In genomic region chrX:167205813-167206520, GRCm38 (mm10) we compare ENCODE assay signal across 8 mouse cellular contexts. TPM values are rescaled to one million over a fixed set of nuclear protein-coding genes. Genes with fewer than 3 reads are reported as not detected.
DNase-seq lines count a peak whose midpoint lies in the region; ATAC-seq lines count a peak whose summit lies in the region.

No protein-coding gene starts in this region.

- WGBS in kidney, embryonic 16.5 days = 66% methylated on average over 8 of the region's 8 CpGs
- 59% methylated on average over 8 of the region's 8 CpGs for WGBS in forebrain, embryonic 14.5 days
- 68% methylated on average over 8 of the region's 8 CpGs for WGBS in midbrain, embryonic 10.5 days

- peaks cover 34% of the 10 kb centered on the region; the same call in 1 of the 2 replicates for H3K27me3 ChIP-seq in kidney, embryonic 16.5 days (ENCODE audit: insufficient read depth, low read length)
- H3K27me3 ChIP-seq in forebrain, embryonic 14.5 days (replicated peaks; ENCODE audit: control insufficient read depth, insufficient read depth, low read length) = no peaks in the 10 kb centered on the region
- H3K27me3 ChIP-seq in midbrain, embryonic 10.5 days (ENCODE audit: low read depth, poor library complexity, severe bottlenecking) = peaks cover 100% of the 10 kb centered on the region

- no peak overlapping the region for H3K4me3 ChIP-seq in kidney, embryonic 16.5 days (ENCODE audit: low read length)
- no peak overlapping the region; the same call in 1 of the 2 replicates for H3K4me3 ChIP-seq in forebrain, embryonic 14.5 days (ENCODE audit: low read depth, low read length)
- H3K4me3 ChIP-seq in midbrain, embryonic 10.5 days = no peak overlapping the region

- no peaks in the 10 kb centered on the region for H3K36me3 ChIP-seq in kidney, embryonic 16.5 days (ENCODE audit: insufficient read depth, low read length)
- H3K36me3 ChIP-seq in forebrain, embryonic 14.5 days (ENCODE audit: control insufficient read depth, insufficient read depth, low read length) = peaks cover 6% of the 10 kb centered on the region; the same call in 1 of the 2 replicates
- H3K36me3 ChIP-seq in midbrain, embryonic 10.5 days = peaks cover 10% of the 10 kb centered on the region

- no peaks in the 10 kb centered on the region for H3K4me1 ChIP-seq in kidney, embryonic 16.5 days (ENCODE audit: insufficient read depth, low read length)
- no peaks in the 10 kb centered on the region for H3K4me1 ChIP-seq in forebrain, embryonic 14.5 days (ENCODE audit: control insufficient read depth, insufficient read depth, low read length)
- peaks cover 20% of the 10 kb centered on the region for H3K4me1 ChIP-seq in midbrain, embryonic 10.5 days

- no peaks in the 10 kb centered on the region for H3K9me3 ChIP-seq in kidney, embryonic 16.5 days (ENCODE audit: low read length)
- no peaks in the 10 kb centered on the region for H3K9me3 ChIP-seq in forebrain, embryonic 14.5 days (replicated peaks; ENCODE audit: control insufficient read depth, low read length)
- H3K9me3 ChIP-seq in midbrain, embryonic 10.5 days (replicated peaks) = no peaks in the 10 kb centered on the region

- no peak for DNase-seq in kidney, adult 11 months
- DNase-seq in NIH3T3 (ENCODE audit: low read depth) = peak; percentile 31
- DNase-seq in forebrain, embryonic 14.5 days (ENCODE audit: low spot score) = peak; percentile 8
- DNase-seq in midbrain, embryonic 10.5 days (ENCODE audit: low spot score) = peak; percentile 29
- no peak for DNase-seq in ovary, postnatal 36 days (ENCODE audit: low spot score)
- no peak for DNase-seq in cerebellum, adult 9-11 months

- no peak overlapping the region for H3K9ac ChIP-seq in kidney, embryonic 16.5 days (replicated peaks; ENCODE audit: low read length)
- no peak overlapping the region; the same call in 1 of the 2 replicates for H3K9ac ChIP-seq in forebrain, embryonic 14.5 days (ENCODE audit: low read length)

- ATAC-seq in kidney, embryonic 16.5 days (ENCODE audit: low FRiP score, low TSS enrichment) = 0 out of 2 replicates have a peak, but pooled peaks have one; percentile 37
- no peak for ATAC-seq in forebrain, embryonic 14.5 days
- ATAC-seq in erythroblast, adult 5-6 weeks (replicated peaks; ENCODE audit: low FRiP score, poor library complexity, severe bottlenecking) = no peak

- no peak overlapping the region for H3K27ac ChIP-seq in kidney, embryonic 16.5 days (ENCODE audit: low read length)
- no peak overlapping the region for H3K27ac ChIP-seq in forebrain, embryonic 14.5 days (ENCODE audit: low read depth, low read length)
- no peak overlapping the region for H3K27ac ChIP-seq in midbrain, embryonic 10.5 days (replicated peaks)

- no peak overlapping the region for H3K4me2 ChIP-seq in kidney, embryonic 16.5 days (replicated peaks; ENCODE audit: low read depth, low read length)
- H3K4me2 ChIP-seq in forebrain, embryonic 14.5 days (ENCODE audit: low read length) = peak overlapping the region; percentile 61

RNA-seq across cellular contexts. Expression of gene Tmsb4x, which starts 3.1 kb away (rescaled TPM):
- 2,464 and 2,500 TPM in 2 replicates for polyA plus RNA-seq in kidney, embryonic 16.5 days (2015; fragmentation: Nextera tagmentation; extraction: Ambion mirVana)
- 7,141 and 7,206 TPM in 2 replicates for polyA plus RNA-seq in forebrain, embryonic 14.5 days (2014; fragmentation: Nextera tagmentation; extraction: Ambion mirVana)
- polyA plus RNA-seq in midbrain, embryonic 10.5 days (2016; fragmentation: Nextera tagmentation; extraction: Ambion mirVana) = 3,605 and 4,052 TPM in 2 replicates
- total RNA-seq in erythroblast, adult 5-6 weeks (2015; ENCODE audit: low replicate concordance) = 1,938 and 2,125 TPM in 2 replicates
- total RNA-seq in erythroblast, adult 5-6 weeks (2017; ENCODE audit: low replicate concordance) = 844 and 1,294 TPM in 2 replicates

RNA-seq across cellular contexts. Expression of gene Tlr8, which starts 58.2 kb away (rescaled TPM):
- 0.06 and 0.15 TPM in 2 replicates for polyA plus RNA-seq in kidney, embryonic 16.5 days (2015; fragmentation: Nextera tagmentation; extraction: Ambion mirVana)
- polyA plus RNA-seq in forebrain, embryonic 14.5 days (2014; fragmentation: Nextera tagmentation; extraction: Ambion mirVana) = 0.17 and 0.22 TPM in 2 replicates
- polyA plus RNA-seq in midbrain, embryonic 10.5 days (2016; fragmentation: Nextera tagmentation; extraction: Ambion mirVana) = 0.30 TPM in 1 of 2 replicates, not detected in the other
- 11.7 and 24.0 TPM in 2 replicates for total RNA-seq in erythroblast, adult 5-6 weeks (2015; ENCODE audit: low replicate concordance)
- total RNA-seq in erythroblast, adult 5-6 weeks (2017; ENCODE audit: low replicate concordance) = 5.3 and 11.2 TPM in 2 replicates

Comparison
In these comparisons a context has a peak if more than half of its experiments do, and no peak if none do; other contexts are left out.
1. DNase-seq: peak in NIH3T3 (single experiment), forebrain, embryonic 14.5 days (single experiment) and midbrain, embryonic 10.5 days (single experiment); none in kidney, adult 11 months (single experiment), ovary, postnatal 36 days (single experiment) and cerebellum, adult 9-11 months (single experiment).